Mouse (Mus musculus): ENCODE data around the gene Tbcc.

Tbcc gene

DNA sequence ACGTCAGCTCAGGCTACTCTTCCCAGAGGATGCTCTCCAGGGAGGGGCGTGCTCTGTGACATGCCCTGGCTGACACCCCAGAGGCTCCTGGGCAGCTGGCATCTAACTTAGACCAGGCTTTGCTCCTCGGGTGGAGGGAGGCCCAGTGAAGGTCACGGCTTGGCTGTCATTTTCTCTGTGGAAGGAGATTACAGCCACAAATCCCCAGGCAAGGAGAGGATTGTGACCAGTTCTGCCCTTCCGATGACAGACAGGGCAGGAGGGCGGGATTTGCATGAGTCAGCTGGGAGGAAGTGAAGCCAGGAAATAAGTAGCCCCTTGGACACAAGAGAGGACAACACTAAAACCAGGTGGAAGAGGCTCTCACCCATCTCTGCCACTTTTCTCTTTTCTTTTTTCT, 21.8 kb downstream of the Tbcc start:
- no peak for DNase-seq

- DNase-seq: no peak
These were observed 24.6 kb downstream of the Tbcc start for GRCm38 (mm10) chr17:46915129-46915528.

- DNase-seq: no peak
These were observed 28.5 kb downstream of the Tbcc start for GRCm38 (mm10) chr17:46918951-46919350.

GRCm38 (mm10) chr17:46920855-46921254, 30.4 kb downstream of the Tbcc start:
- DNase-seq: no peak

DNA sequence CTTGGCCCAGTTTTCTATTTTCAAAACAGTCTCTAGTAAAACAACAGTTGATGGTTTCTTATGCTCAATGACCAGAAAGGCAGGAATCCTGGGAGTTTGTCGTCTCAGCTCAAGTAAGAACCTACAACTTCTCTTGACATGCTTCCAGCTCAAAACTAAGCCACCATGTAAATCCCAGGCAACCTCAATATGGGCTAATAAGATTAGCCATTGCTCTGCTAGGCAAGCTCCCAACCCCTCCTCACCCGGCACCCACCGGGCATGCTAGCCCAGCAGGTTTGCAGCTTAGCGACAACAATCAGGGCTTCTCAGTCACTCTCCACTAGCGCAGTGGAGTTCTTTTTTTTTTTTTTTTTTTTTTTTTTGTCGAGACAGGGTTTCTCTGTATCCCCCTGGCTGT, 35.7 kb downstream of the Tbcc start:
- DNase-seq: no peak

DNA sequence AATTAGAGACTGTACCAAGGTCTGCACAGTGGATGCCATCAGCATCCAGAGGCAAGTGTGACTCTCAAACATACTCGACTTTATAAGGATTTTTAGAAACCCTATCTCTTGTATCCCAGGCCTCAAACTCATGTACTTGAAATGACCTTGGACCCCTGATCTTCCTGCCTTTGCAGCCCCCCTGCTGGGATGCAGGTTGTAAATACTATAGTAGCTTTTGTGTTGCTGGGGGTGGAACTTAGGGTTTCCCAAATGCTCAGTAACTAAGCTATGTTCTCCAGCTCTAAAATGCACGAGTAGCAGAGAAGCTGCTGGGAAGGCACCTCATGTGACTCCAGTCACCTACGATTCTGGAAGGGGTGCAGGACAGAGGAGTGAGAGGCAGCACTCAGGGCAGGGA, 36.5 kb downstream of the Tbcc start:
- no peak for DNase-seq

DNA sequence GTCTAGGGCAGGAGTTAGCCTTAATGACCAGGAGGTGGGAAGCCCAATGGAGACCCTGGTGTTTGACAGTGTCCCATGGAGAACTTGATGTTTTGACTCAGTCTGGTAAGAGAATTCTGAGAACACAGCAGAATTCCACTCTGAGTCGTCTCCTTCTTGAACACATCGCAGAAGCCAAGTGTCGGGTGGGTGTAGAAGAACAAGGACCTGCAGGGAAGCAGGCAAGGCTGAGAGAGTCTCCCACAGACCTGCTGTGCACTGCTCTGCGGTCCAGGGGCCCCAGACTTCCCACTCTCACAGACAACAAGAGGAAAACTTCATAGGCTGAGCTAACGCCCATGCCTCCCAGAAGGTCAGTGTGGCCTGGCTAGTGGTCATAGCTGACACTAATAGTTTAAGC, 37.3 kb downstream of the Tbcc start:
- DNase-seq: peak; percentile 41

GRCm38 (mm10) chr17:46929277-46929676, 38.8 kb downstream of the Tbcc start:
- no peak for DNase-seq

- no peak for DNase-seq
These were observed 39.4 kb downstream of the Tbcc start for GRCm38 (mm10) chr17:46929897-46930296.

DNA sequence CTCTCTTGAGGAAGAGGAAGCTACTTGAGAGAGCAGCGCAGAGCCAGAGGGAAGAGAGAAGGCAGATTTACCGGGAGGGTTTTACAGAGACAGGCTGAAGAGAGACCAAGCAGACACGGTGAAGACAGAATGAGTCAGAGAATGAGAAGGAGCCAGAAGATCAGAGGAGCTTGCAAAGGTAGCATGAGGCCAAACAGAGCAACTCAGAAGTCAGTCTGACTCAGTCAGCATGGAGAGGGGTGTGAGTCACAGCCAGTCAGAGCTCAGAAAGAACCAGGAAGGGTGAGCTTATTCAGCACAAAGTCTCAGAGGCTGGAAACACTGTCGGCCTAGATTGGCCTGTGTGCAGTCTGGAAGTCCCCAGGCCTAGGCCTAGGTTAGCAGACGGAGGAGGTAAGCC, 42.5 kb downstream of the Tbcc start:
- DNase-seq: no peak

GRCm38 (mm10) chr17:46933557-46934348, 43.3 kb downstream of the Tbcc start:
- peak; percentile 50 for DNase-seq

GRCm38 (mm10) chr17:46940461-46940860, 50.0 kb downstream of the Tbcc start:
- no peak for DNase-seq
